Mouse (Mus musculus): ENCODE data around the gene H2al2c. TPM values are rescaled to one million over a fixed set of nuclear protein-coding genes. Genes with fewer than 3 reads are reported as not detected.
"Not testable (repeated sequence)": the region's sequence is repeated elsewhere in the genome, so short reads cannot be mapped to it uniquely, and the experiment has no call there.

The H2al2c gene
- not detected in 2 replicates for polyA plus RNA-seq (2014; fragmentation: Nextera tagmentation; extraction: Ambion mirVana)

DNA sequence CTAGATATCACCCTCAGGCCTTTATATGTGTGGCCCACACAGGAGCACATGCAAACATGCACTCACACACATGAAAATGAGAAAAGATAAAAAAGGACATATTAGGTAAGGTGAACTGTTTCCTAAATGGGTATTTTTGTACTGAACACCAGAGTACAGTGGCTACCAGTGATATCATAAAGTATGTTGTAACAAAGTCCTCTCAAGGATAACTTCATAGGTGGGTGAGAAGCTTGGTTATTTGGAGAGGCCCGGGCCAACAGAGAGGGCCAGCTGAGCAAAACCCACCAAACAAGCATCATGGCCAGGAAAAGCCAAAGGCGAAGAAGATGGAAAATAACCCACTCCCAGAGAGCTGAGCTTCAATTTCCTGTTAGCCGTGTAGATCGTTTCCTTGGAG is at the start of gene H2al2c:
Gene H2al2c (plus strand): TSS at position 301 of the 400 bp plus-strand sequence.
- H3K4me3 ChIP-seq (replicated peaks; ENCODE audit: low read length); H3K4me1 ChIP-seq (replicated peaks; ENCODE audit: control insufficient read depth, insufficient read depth, low read length); H3K36me3 ChIP-seq (replicated peaks; ENCODE audit: control insufficient read depth, insufficient read depth); DNase-seq (ENCODE audit: low spot score); ATAC-seq (ENCODE audit: low FRiP score); H3K4me2 ChIP-seq (replicated peaks); H3K9ac ChIP-seq; H3K27ac ChIP-seq; H3K9me3 ChIP-seq (ENCODE audit: control insufficient read depth, low read length); H3K27me3 ChIP-seq (ENCODE audit: control insufficient read depth, insufficient read depth, low read length): not testable (repeated sequence)
- no CpG with 5 or more reads among the region's 4 CpGs for WGBS

Other genes starting within 250 kb of the H2al2c start
- gene Sry, start 64.6 kb downstream of the H2al2c start, polyA plus RNA-seq (2014; fragmentation: Nextera tagmentation; extraction: Ambion mirVana) = not detected in 2 replicates
- gene H2al2b, start 121.6 kb downstream of the H2al2c start, polyA plus RNA-seq (2014; fragmentation: Nextera tagmentation; extraction: Ambion mirVana) = not detected in 2 replicates
- gene Gm4064, start 197.1 kb downstream of the H2al2c start, polyA plus RNA-seq (2014; fragmentation: Nextera tagmentation; extraction: Ambion mirVana) = 0.39 TPM in 1 of 2 replicates, not detected in the other
- not detected in 2 replicates for gene Rbmy, start 231.6 kb downstream of the H2al2c start, polyA plus RNA-seq (2014; fragmentation: Nextera tagmentation; extraction: Ambion mirVana)
- not detected in 2 replicates for gene Gm10256, start 231.6 kb downstream of the H2al2c start, polyA plus RNA-seq (2014; fragmentation: Nextera tagmentation; extraction: Ambion mirVana)

All from hindbrain, embryonic 14.5 days (tissue).